Mouse (Mus musculus) MEL (cell line): Measurements from ENCODE around the gene Gm27179. TPM values are rescaled to one million over a fixed set of nuclear protein-coding genes. Genes with fewer than 3 reads are reported as not detected.
"Not testable (repeated sequence)": the region's sequence is repeated elsewhere in the genome, so short reads cannot be mapped to it uniquely, and the experiment has no call there.

Source experiments
- DNase-seq: peaks from one replicate; pipeline ENCODE4 v3.0.0; 2011; ENCODE audit warnings: low read depth, low spot score
- H3K27ac ChIP-seq: 2 replicates; pipeline ENCODE4 v1.5.1; 2012; ENCODE audit warnings: low read depth, mild to moderate bottlenecking, control low read depth, low read length, moderate library complexity; ENCODE audit not compliant: control insufficient read depth
- H3K27me3 ChIP-seq, 2 experiments: fragments of 150-350 bp in 1 of 2; sonication (generic) in 1 of 2; 2 replicates each; pipeline ENCODE4 v1.6.1; 2012; ENCODE audit warnings: low read length in 2 of 2, mild to moderate bottlenecking in 2 of 2, improper control_type of control experiment in 1 of 2, moderate library complexity in 1 of 2; ENCODE audit not compliant: insufficient read depth in 2 of 2, control insufficient read depth in 1 of 2
- H3K36me3 ChIP-seq, 2 experiments: 2 replicates each; pipeline ENCODE4 v1.6.1; 2012 to 2014; ENCODE audit warnings: low read length in 2 of 2, improper control_type of control experiment in 1 of 2, inconsistent platforms in 1 of 2, mild to moderate bottlenecking in 1 of 2; ENCODE audit not compliant: insufficient read depth in 2 of 2, control insufficient read depth in 1 of 2
- H3K4me1 ChIP-seq, 2 experiments: fragments of 150-350 bp in 1 of 2; sonication (generic) in 1 of 2; 2 replicates each; pipeline ENCODE4 v1.6.1; 2012; ENCODE audit warnings: low read length in 2 of 2, improper control_type of control experiment in 1 of 2, mild to moderate bottlenecking in 1 of 2; ENCODE audit not compliant: insufficient read depth in 2 of 2, control insufficient read depth in 1 of 2
- H3K4me3 ChIP-seq, 2 experiments: fragments of 150-350 bp in 1 of 2; sonication (generic) in 1 of 2; 2 replicates each; pipeline ENCODE4 v1.5.1; 2012; ENCODE audit warnings: low read depth in 2 of 2, low read length in 2 of 2, mild to moderate bottlenecking in 2 of 2, moderate library complexity in 2 of 2, control low read depth in 1 of 2, improper control_type of control experiment in 1 of 2; ENCODE audit not compliant: control insufficient read depth in 1 of 2, insufficient read depth in 1 of 2
- H3K79me2 ChIP-seq: 2 replicates; pipeline ENCODE4 v1.6.1; 2012; ENCODE audit warnings: mild to moderate bottlenecking, low read length, moderate library complexity; ENCODE audit not compliant: control insufficient read depth, poor library complexity, insufficient read depth
- H3K9ac ChIP-seq: 2 replicates; pipeline ENCODE4 v1.6.1; 2012; ENCODE audit warnings: low read depth, mild to moderate bottlenecking, control low read depth, low read length, moderate library complexity; ENCODE audit not compliant: control insufficient read depth, poor library complexity, severe bottlenecking
- H3K9me3 ChIP-seq: fragments of 150-350 bp; sonication (generic); replicated peaks from 2 replicates; pipeline ENCODE4 v1.6.1; 2012; ENCODE audit warnings: mild to moderate bottlenecking, low read length, improper control_type of control experiment, moderate library complexity; ENCODE audit not compliant: insufficient read depth
- polyA plus RNA-seq, 2 experiments: library from polyadenylated mRNA; stranded (reverse) in 1 of 2; unstranded in 1 of 2; fragments of >175 nt in 1 of 2; fragments of >200 nt in 1 of 2; gene quantifications; 2 replicates each; pipeline versions ENCODE4 v1.2.1 to v1.2.4; 2012; ENCODE audit warnings: low replicate concordance in 2 of 2, low read depth in 1 of 2; ENCODE audit not compliant: insufficient read length in 2 of 2, insufficient read depth in 1 of 2, missing spikeins in 1 of 2
- total RNA-seq: library from RNA; depleted of rRNA; stranded (reverse); fragments of 300-350 nt; gene quantifications from 2 replicates; pipeline ENCODE4 v1.2.3, GENCODE M21; 2012

Gm27179 gene
- total and polyA plus RNA-seq, 3 experiments, result not detected

GRCm38 (mm10) chr14:69503174-69503573 is 9.2 kb downstream of the Gm27179 start, which contains the start of gene Gm16867:
Gm16867 (minus strand) TSS chr14:69503362.
- H3K27me3 ChIP-seq, H3K4me1 ChIP-seq, H3K27ac ChIP-seq, H3K9ac ChIP-seq, H3K9me3 ChIP-seq, DNase-seq, H3K4me3 ChIP-seq, H3K79me2 ChIP-seq, H3K36me3 ChIP-seq: not testable (repeated sequence)

- not testable (repeated sequence) for H3K36me3 ChIP-seq, H3K27ac ChIP-seq, DNase-seq, H3K9me3 ChIP-seq, H3K4me3 ChIP-seq, H3K9ac ChIP-seq, H3K79me2 ChIP-seq, H3K4me1 ChIP-seq, H3K27me3 ChIP-seq
Measured at GRCm38 (mm10) chr14:69502440-69503150, 9.8 kb downstream of the Gm27179 start.

GRCm38 (mm10) chr14:69496259-69496658 is 16.1 kb downstream of the Gm27179 start:
- not testable (repeated sequence) for H3K79me2 ChIP-seq, DNase-seq, H3K4me3 ChIP-seq, H3K9ac ChIP-seq, H3K27ac ChIP-seq, H3K36me3 ChIP-seq, H3K27me3 ChIP-seq, H3K9me3 ChIP-seq, H3K4me1 ChIP-seq

- not testable (repeated sequence) for H3K36me3 ChIP-seq, H3K4me1 ChIP-seq, H3K9ac ChIP-seq
Measured at GRCm38 (mm10) chr14:69494946-69495345, 17.4 kb downstream of the Gm27179 start.

DNA sequence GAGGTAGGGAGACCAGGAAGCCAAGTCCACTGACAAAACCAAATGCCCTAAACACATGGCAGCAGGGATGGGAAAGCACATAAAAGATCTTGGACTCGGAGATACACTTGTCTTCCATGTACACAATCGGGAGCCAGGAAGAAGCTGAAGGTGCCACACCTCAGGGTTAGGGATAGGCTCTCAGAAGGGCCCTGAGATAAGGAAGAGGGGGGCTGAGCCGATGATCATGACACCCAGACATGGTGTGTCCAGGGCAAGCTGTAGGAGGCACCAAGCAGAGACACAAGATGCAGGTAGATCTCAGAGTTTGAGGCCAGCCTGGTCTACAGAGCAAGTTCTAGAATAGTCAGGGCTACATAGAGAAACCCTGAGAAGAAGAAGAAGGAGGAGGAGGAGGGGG is 17.8 kb downstream of the Gm27179 start:
- not testable (repeated sequence) for H3K9me3 ChIP-seq, H3K27me3 ChIP-seq, H3K27ac ChIP-seq, H3K4me3 ChIP-seq, H3K9ac ChIP-seq, DNase-seq, H3K79me2 ChIP-seq, H3K36me3 ChIP-seq, H3K4me1 ChIP-seq

More at GRCm38 (mm10) chr14:69494946-69495345, 17.4 kb downstream of the Gm27179 start:
- H3K27ac ChIP-seq, H3K4me3 ChIP-seq, H3K9me3 ChIP-seq, DNase-seq, H3K27me3 ChIP-seq, H3K79me2 ChIP-seq: not testable (repeated sequence)

DNA sequence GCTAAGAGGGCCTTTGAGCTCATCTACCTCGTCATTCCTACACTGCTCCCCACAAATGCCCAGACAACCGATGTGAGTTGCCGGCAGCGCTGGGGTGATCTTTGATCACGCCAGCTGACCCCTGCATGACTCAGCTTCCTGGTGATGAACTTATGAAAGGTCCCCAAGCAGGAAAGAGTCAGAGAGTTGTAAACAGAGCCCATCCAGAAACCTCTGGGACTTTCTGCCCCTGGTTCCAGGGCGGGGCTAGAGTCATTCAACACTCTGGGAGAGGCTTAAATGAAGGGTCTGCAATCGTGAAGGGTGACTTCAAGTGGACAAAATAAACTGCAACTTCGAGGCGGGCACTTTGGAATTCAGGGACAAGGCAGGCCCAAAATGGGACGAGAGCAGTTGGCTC is 24.3 kb downstream of the Gm27179 start:
- H3K27ac ChIP-seq, H3K36me3 ChIP-seq, H3K4me3 ChIP-seq, H3K9me3 ChIP-seq, DNase-seq, H3K4me1 ChIP-seq, H3K27me3 ChIP-seq, H3K9ac ChIP-seq, H3K79me2 ChIP-seq: not testable (repeated sequence)

- H3K9me3 ChIP-seq, H3K9ac ChIP-seq, H3K27ac ChIP-seq, H3K4me1 ChIP-seq, H3K27me3 ChIP-seq, H3K4me3 ChIP-seq, DNase-seq, H3K79me2 ChIP-seq, H3K36me3 ChIP-seq: not testable (repeated sequence)
Measured at GRCm38 (mm10) chr14:69485466-69486135, 26.7 kb downstream of the Gm27179 start.
